In the genomic region with DNA sequence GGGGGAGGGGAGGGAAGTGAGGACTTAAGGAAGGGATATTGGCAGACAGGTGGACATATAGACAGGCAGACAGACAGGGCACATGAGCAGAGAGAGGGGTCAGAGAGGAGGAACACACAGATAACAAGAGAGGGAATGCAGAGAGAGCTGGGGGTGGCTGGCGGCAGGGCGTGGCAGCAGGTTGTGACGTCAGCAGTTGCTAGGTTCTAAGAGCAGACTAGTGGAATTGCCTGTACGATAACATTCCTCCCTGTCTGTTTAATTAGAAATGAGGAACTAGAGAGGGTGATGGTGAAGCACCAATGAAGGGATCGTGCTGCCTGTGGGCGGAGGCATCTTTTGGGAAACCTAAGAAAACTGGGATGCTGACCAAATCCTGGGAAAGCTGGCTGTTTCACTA, we compare ENCODE assay signal across 8 mouse cellular contexts. TPM values are rescaled to one million over a fixed set of nuclear protein-coding genes. Genes with fewer than 3 reads are reported as not detected.
DNase-seq lines count a peak whose midpoint lies in the region; ATAC-seq lines count a peak whose summit lies in the region.

No protein-coding gene starts in this region.

- no peak overlapping the region for H3K9ac ChIP-seq in heart, embryonic 14.5 days (ENCODE audit: low read length)
- no peak overlapping the region for H3K9ac ChIP-seq in heart, embryonic 11.5 days (ENCODE audit: low read depth, low read length)
- H3K9ac ChIP-seq in liver, embryonic 11.5 days (ENCODE audit: low read depth, low read length) = no peak overlapping the region

- H3K27me3 ChIP-seq in heart, embryonic 14.5 days (ENCODE audit: control insufficient read depth, insufficient read depth, low read length) = no peaks in the 10 kb centered on the region
- no peaks in the 10 kb centered on the region for H3K27me3 ChIP-seq in heart, embryonic 11.5 days (ENCODE audit: control insufficient read depth, insufficient read depth, low read length)
- H3K27me3 ChIP-seq in liver, embryonic 11.5 days (replicated peaks; ENCODE audit: control insufficient read depth, insufficient read depth, low read length) = no peaks in the 10 kb centered on the region

- no peaks in the 10 kb centered on the region for H3K9me3 ChIP-seq in heart, embryonic 14.5 days (ENCODE audit: control insufficient read depth, low read length)
- no peaks in the 10 kb centered on the region for H3K9me3 ChIP-seq in heart, embryonic 11.5 days (replicated peaks; ENCODE audit: control insufficient read depth, low read length)
- no peaks in the 10 kb centered on the region for H3K9me3 ChIP-seq in liver, embryonic 11.5 days (ENCODE audit: control insufficient read depth, low read length)

- no peak for ATAC-seq in heart, embryonic 14.5 days (ENCODE audit: insufficient number of reproducible peaks, insufficient read depth, low FRiP score, low read depth)
- ATAC-seq in heart, embryonic 11.5 days (replicated peaks; ENCODE audit: insufficient number of reproducible peaks, low FRiP score, low TSS enrichment) = no peak
- ATAC-seq in liver, embryonic 11.5 days (replicated peaks; ENCODE audit: low FRiP score) = peak; percentile 47; the same call in 1 of the 2 replicates

- H3K4me3 ChIP-seq in heart, embryonic 14.5 days (ENCODE audit: control insufficient read depth in 1 of 2, insufficient read depth in 1 of 2, low read depth in 1 of 2, low read length in 2 of 2) = no peak overlapping the region
- no peak overlapping the region for H3K4me3 ChIP-seq in heart, embryonic 11.5 days (ENCODE audit: low read depth, low read length)
- no peak overlapping the region for H3K4me3 ChIP-seq in liver, embryonic 11.5 days (ENCODE audit: low read depth, low read length)

- H3K36me3 ChIP-seq in heart, embryonic 14.5 days (ENCODE audit: control insufficient read depth, insufficient read depth, low read length) = no peaks in the 10 kb centered on the region
- no peaks in the 10 kb centered on the region for H3K36me3 ChIP-seq in heart, embryonic 11.5 days (ENCODE audit: control insufficient read depth, insufficient read depth, low read length)
- H3K36me3 ChIP-seq in liver, embryonic 11.5 days (ENCODE audit: control insufficient read depth, insufficient read depth, low read length) = no peaks in the 10 kb centered on the region

- H3K4me2 ChIP-seq in heart, embryonic 14.5 days (ENCODE audit: low read length) = 0 out of 2 replicates have a peak overlapping the region, but pooled peaks have one; percentile 3
- no peak overlapping the region for H3K4me2 ChIP-seq in heart, embryonic 11.5 days
- H3K4me2 ChIP-seq in liver, embryonic 11.5 days = no peak overlapping the region

- no peak overlapping the region for H3K27ac ChIP-seq in heart, embryonic 14.5 days (replicated peaks in 1 of 2; ENCODE audit: control insufficient read depth in 1 of 2, insufficient read depth in 1 of 2, low read depth in 2 of 2, low read length in 2 of 2)
- no peak overlapping the region for H3K27ac ChIP-seq in heart, embryonic 11.5 days (ENCODE audit: low read depth, low read length)
- H3K27ac ChIP-seq in liver, embryonic 11.5 days (ENCODE audit: low read depth, low read length) = no peak overlapping the region

- peak; percentile 21 for DNase-seq in ovary, postnatal 14 days (ENCODE audit: low spot score)
- no peak for DNase-seq in ovary, postnatal 10 days (ENCODE audit: low spot score)
- DNase-seq in c-Kit-positive CD71-positive TER-119-positive erythroid progenitor cells, embryonic 14.5 days (ENCODE audit: low spot score) = peak; percentile 58
- DNase-seq in liver, embryonic 11.5 days (ENCODE audit: low spot score) = peak; percentile 51
- peak; percentile 69 for DNase-seq in thymus, postnatal 0 days (ENCODE audit: low spot score)
- DNase-seq in urinary bladder, postnatal 10 days (ENCODE audit: low spot score) = no peak

- 38% methylated on average over 6 of the region's 6 CpGs for WGBS in heart, embryonic 14.5 days
- 36% methylated on average over 6 of the region's 6 CpGs for WGBS in heart, embryonic 11.5 days (ENCODE audit: insufficient replicate concordance)
- WGBS in liver, embryonic 11.5 days = 27% methylated on average over 6 of the region's 6 CpGs

- peaks cover 0 to 3% of the 10 kb centered on the region in 2 experiments; a peak in 1 of 4 replicates for H3K4me1 ChIP-seq in heart, embryonic 14.5 days (ENCODE audit: control insufficient read depth in 2 of 2, insufficient read depth in 2 of 2, low read length in 2 of 2)
- no peaks in the 10 kb centered on the region for H3K4me1 ChIP-seq in heart, embryonic 11.5 days (ENCODE audit: control insufficient read depth, insufficient read depth, low read length)
- no peaks in the 10 kb centered on the region for H3K4me1 ChIP-seq in liver, embryonic 11.5 days (replicated peaks; ENCODE audit: control insufficient read depth, insufficient read depth, low read length)

RNA-seq across cellular contexts. Expression of a gene that starts 11.8 kb away (rescaled TPM):
- polyA plus RNA-seq in heart, embryonic 14.5 days (2014; fragmentation: Nextera tagmentation; extraction: Ambion mirVana) = 0.32 TPM in 1 of 2 replicates, not detected in the other
- 0.06 TPM in 1 of 2 replicates, not detected in the other for polyA plus RNA-seq in heart, embryonic 11.5 days (2014; fragmentation: Nextera tagmentation; extraction: Ambion mirVana)
- 0.10 and 0.19 TPM in 2 replicates for polyA plus RNA-seq in liver, embryonic 11.5 days (2014; fragmentation: Nextera tagmentation; extraction: Ambion mirVana)
- 0.27 and 0.38 TPM in 2 replicates for polyA plus RNA-seq in thymus, postnatal 0 days (2015; fragmentation: Nextera tagmentation; extraction: Ambion mirVana)

RNA-seq across cellular contexts. Expression of a gene that starts 15.3 kb away (rescaled TPM):
- 89.2 and 89.5 TPM in 2 replicates for polyA plus RNA-seq in heart, embryonic 14.5 days (2014; fragmentation: Nextera tagmentation; extraction: Ambion mirVana)
- polyA plus RNA-seq in heart, embryonic 11.5 days (2014; fragmentation: Nextera tagmentation; extraction: Ambion mirVana) = 104 and 110 TPM in 2 replicates
- 153 and 156 TPM in 2 replicates for polyA plus RNA-seq in liver, embryonic 11.5 days (2014; fragmentation: Nextera tagmentation; extraction: Ambion mirVana)
- 141 and 142 TPM in 2 replicates for polyA plus RNA-seq in thymus, postnatal 0 days (2015; fragmentation: Nextera tagmentation; extraction: Ambion mirVana)

RNA-seq across cellular contexts. Expression of a gene that starts 26.4 kb away (rescaled TPM):
- polyA plus RNA-seq in heart, embryonic 14.5 days (2014; fragmentation: Nextera tagmentation; extraction: Ambion mirVana) = not detected in 2 replicates
- polyA plus RNA-seq in heart, embryonic 11.5 days (2014; fragmentation: Nextera tagmentation; extraction: Ambion mirVana) = not detected in 2 replicates
- polyA plus RNA-seq in liver, embryonic 11.5 days (2014; fragmentation: Nextera tagmentation; extraction: Ambion mirVana) = not detected in 2 replicates
- 0.45 and 1.0 TPM in 2 replicates for polyA plus RNA-seq in thymus, postnatal 0 days (2015; fragmentation: Nextera tagmentation; extraction: Ambion mirVana)

RNA-seq across cellular contexts. Expression of a gene that starts 35.5 kb away (rescaled TPM):
- 1.4 and 2.8 TPM in 2 replicates for polyA plus RNA-seq in heart, embryonic 14.5 days (2014; fragmentation: Nextera tagmentation; extraction: Ambion mirVana)
- 0.93 and 1.2 TPM in 2 replicates for polyA plus RNA-seq in heart, embryonic 11.5 days (2014; fragmentation: Nextera tagmentation; extraction: Ambion mirVana)
- 2.8 TPM in 2 replicates for polyA plus RNA-seq in liver, embryonic 11.5 days (2014; fragmentation: Nextera tagmentation; extraction: Ambion mirVana)
- polyA plus RNA-seq in thymus, postnatal 0 days (2015; fragmentation: Nextera tagmentation; extraction: Ambion mirVana) = 1.0 and 1.5 TPM in 2 replicates

RNA-seq across cellular contexts. Expression of a gene that starts 38.8 kb away (rescaled TPM):
- 5.1 and 6.2 TPM in 2 replicates for polyA plus RNA-seq in heart, embryonic 14.5 days (2014; fragmentation: Nextera tagmentation; extraction: Ambion mirVana)
- polyA plus RNA-seq in heart, embryonic 11.5 days (2014; fragmentation: Nextera tagmentation; extraction: Ambion mirVana) = 6.0 and 6.4 TPM in 2 replicates
- polyA plus RNA-seq in liver, embryonic 11.5 days (2014; fragmentation: Nextera tagmentation; extraction: Ambion mirVana) = 5.9 and 7.1 TPM in 2 replicates
- 7.3 and 8.0 TPM in 2 replicates for polyA plus RNA-seq in thymus, postnatal 0 days (2015; fragmentation: Nextera tagmentation; extraction: Ambion mirVana)

Comparison
In these comparisons a context has a peak if more than half of its experiments do, and no peak if none do; other contexts are left out.
1. DNase-seq: peak in ovary, postnatal 14 days (single experiment), c-Kit-positive CD71-positive TER-119-positive erythroid progenitor cells, embryonic 14.5 days (single experiment), liver, embryonic 11.5 days (single experiment) and thymus, postnatal 0 days (single experiment); none in ovary, postnatal 10 days (single experiment) and urinary bladder, postnatal 10 days (single experiment).